Mouse (Mus musculus) neural tube, embryonic 14.5 days (tissue): ENCODE measurements at regions not wholly inside any gene's neighbourhood (a gene's known extent, or its start where the extent isn't known, plus 50 kb on each side); places are given as distances from the start of the nearest gene placed in this dataset.
"Not testable (repeated sequence)": the region's sequence is repeated elsewhere in the genome, so short reads cannot be mapped to it uniquely, and the experiment has no call there.

ENCODE experiments used
- ATAC-seq: fragments of 200-750 bp; cut with Nextera tagmentation; 2 replicates; pipeline ENCODE4 v1.8.0; 2017; ENCODE audit warnings: low read depth, mild to moderate bottlenecking, moderate TSS enrichment, moderate library complexity
- H3K27ac ChIP-seq: fragments of 300-500 bp; sonication (generic); 2 replicates; pipeline ENCODE4 v1.5.1; 2014; ENCODE audit warnings: low read depth, mild to moderate bottlenecking, control low read depth, low read length, moderate library complexity, mixed read lengths
- H3K27me3 ChIP-seq: fragments of 300-500 bp; sonication (generic); 2 replicates; pipeline ENCODE4 v1.6.1; 2014; ENCODE audit warnings: low read length; ENCODE audit not compliant: control insufficient read depth, insufficient read depth
- H3K36me3 ChIP-seq: fragments of 300-500 bp; sonication (generic); 2 replicates; pipeline ENCODE4 v1.6.1; 2014; ENCODE audit warnings: low read length, mixed read lengths; ENCODE audit not compliant: control insufficient read depth, insufficient read depth
- H3K4me1 ChIP-seq: fragments of 300-500 bp; sonication (generic); 2 replicates; pipeline ENCODE4 v1.6.1; 2014; ENCODE audit warnings: low read length; ENCODE audit not compliant: control insufficient read depth, insufficient read depth
- H3K4me2 ChIP-seq: fragments of 300-500 bp; sonication (generic); 2 replicates; pipeline ENCODE4 v1.6.1; 2014; ENCODE audit warnings: mild to moderate bottlenecking, low read depth, low read length, control low read depth
- H3K4me3 ChIP-seq: fragments of 300-500 bp; sonication (generic); 2 replicates; pipeline ENCODE4 v1.5.1; 2014; ENCODE audit warnings: low read depth, low read length, control low read depth, mixed read lengths
- H3K9ac ChIP-seq: fragments of 300-500 bp; sonication (generic); replicated peaks from 2 replicates; pipeline ENCODE4 v1.6.1; 2014; ENCODE audit warnings: low read depth, mild to moderate bottlenecking, control low read depth, low read length, mixed read lengths
- H3K9me3 ChIP-seq: fragments of 300-500 bp; sonication (generic); 2 replicates; pipeline ENCODE4 v1.6.1; 2016; ENCODE audit warnings: low read length; ENCODE audit not compliant: control insufficient read depth
- WGBS: fragments of 180-500 bp; shearing (Covaris S2); extraction: QIAGEN DNeasy Blood & Tissue Kit; methylation state at CpG from one replicate; pipeline ENCODE4 v1.1.7; 2014; 5-methylcytosine and 5-hydroxymethylcytosine counted together

DNA sequence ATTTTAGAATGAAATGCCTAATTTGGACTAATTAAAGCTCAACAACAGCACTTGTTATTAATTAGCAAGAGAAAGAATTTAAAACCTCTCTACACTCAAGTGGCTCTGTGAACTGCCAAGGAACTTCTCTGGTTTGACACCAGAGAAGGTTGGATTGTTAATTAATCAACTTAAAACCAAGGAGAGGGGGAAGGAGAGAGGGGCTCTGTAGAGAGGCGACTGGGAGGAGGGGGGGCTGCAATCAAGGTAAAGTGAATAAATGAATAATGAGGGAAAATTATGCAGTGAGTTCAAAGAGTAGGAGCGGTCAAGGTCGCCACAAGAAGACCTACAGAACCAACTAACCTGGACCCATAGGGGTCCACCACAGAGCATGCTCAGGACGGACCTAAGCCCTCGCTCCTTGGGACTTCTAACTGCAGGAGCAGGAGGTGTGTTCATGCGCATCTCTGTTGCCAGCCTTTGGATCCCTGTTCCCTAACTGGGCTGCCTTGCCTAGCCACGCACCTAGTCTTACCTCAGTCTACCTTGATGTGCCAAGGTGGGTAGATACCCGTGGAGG, 189.0 kb upstream of the Ghr start:
- Histone ChIP-seq H3K9me3 (no peaks in the 10 kb centered on the region), H3K4me3 (no peak overlapping the region), H3K4me1 (no peaks in the 10 kb centered on the region), H3K27me3 (no peaks in the 10 kb centered on the region), H3K36me3 (no peaks in the 10 kb centered on the region), H3K4me2 (no peak overlapping the region), H3K9ac (no peak overlapping the region), H3K27ac (no peak overlapping the region)
- WGBS = 84% methylated on average over 8 of the region's 8 CpGs
- no peak for ATAC-seq

DNA sequence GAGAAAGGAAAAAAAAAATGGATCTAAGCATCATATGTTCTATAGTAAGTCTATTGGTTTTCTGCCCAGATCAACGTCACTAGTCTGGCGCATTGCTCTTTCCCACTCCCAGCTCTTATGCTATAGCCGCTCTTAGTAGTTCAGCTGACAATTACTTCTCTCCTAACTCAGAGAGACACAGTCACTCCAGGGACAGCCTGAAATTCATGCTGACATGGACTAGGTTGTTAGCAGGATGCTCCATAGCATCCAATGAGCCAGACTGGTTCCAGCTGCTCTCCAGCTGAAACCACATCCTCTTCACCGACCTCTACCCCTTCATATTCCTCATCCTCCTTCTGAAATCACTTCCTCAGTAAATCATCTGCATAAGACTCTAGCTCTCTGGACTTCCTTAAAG, 187.0 kb upstream of the Ghr start:
- no peaks in the 10 kb centered on the region for H3K27me3 ChIP-seq
- H3K4me3 ChIP-seq = no peak overlapping the region
- H3K4me2 ChIP-seq = no peak overlapping the region
- no peak for ATAC-seq
- 90% methylated on average over 4 of the region's 4 CpGs for WGBS
- no peaks in the 10 kb centered on the region for H3K4me1 ChIP-seq
- no peak overlapping the region for H3K9ac ChIP-seq
- H3K36me3 ChIP-seq = no peaks in the 10 kb centered on the region
- no peak overlapping the region for H3K27ac ChIP-seq
- H3K9me3 ChIP-seq = no peaks in the 10 kb centered on the region

DNA sequence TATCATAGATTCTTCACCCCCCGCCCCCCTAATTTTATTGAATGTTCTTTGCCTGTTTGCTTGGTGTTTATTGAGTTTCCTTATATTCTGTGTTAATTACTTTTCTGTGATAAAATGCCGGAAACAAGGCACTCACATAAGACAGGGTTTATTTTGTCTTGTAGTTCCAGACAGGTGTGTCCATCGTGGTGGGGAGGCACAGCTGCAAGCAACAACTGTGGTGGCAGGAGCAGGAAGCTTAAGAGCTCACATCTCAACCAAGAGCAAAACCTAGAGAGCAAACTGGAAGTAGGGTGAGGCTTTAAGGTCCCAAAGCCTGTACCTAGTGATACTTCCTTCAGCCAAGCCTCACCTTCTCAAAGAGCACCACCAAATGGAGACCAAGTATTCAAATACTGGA, 181.4 kb upstream of the Ghr start:
- Histone ChIP-seq H3K9me3 (no peaks in the 10 kb centered on the region), H3K4me3 (no peak overlapping the region), H3K4me2 (no peak overlapping the region), H3K36me3 (no peaks in the 10 kb centered on the region), H3K27ac (no peak overlapping the region), H3K27me3 (no peaks in the 10 kb centered on the region), H3K4me1 (no peaks in the 10 kb centered on the region), H3K9ac (no peak overlapping the region)
- ATAC-seq = no peak
- 90% methylated on average over 3 of the region's 3 CpGs for WGBS

DNA sequence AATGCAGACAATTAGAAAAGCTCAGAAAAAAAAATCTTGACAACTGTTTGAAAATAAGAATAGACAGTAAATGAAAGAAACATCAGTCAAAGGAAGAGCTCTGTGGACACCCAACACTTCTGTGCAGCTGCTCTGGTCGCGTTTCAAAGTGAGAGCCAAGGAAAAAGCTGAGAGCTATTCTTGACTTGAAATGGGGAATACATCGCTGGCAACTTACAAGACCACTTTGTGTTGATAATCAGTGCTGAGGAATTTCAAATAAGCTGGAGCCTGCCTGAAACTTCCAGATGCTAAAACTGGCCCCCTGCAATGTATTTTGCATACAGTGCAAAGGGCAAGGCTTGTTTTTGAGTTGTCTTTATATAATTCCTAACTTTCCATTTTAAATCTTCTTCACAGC, 177.1 kb upstream of the Ghr start:
- Histone ChIP-seq H3K4me1 (no peaks in the 10 kb centered on the region), H3K4me3 (no peak overlapping the region), H3K36me3 (no peaks in the 10 kb centered on the region), H3K9me3 (no peaks in the 10 kb centered on the region), H3K27me3 (no peaks in the 10 kb centered on the region), H3K9ac (no peak overlapping the region), H3K27ac (no peak overlapping the region), H3K4me2 (no peak overlapping the region)
- no peak for ATAC-seq
- WGBS = 35% methylated on average over 3 of the region's 3 CpGs

DNA sequence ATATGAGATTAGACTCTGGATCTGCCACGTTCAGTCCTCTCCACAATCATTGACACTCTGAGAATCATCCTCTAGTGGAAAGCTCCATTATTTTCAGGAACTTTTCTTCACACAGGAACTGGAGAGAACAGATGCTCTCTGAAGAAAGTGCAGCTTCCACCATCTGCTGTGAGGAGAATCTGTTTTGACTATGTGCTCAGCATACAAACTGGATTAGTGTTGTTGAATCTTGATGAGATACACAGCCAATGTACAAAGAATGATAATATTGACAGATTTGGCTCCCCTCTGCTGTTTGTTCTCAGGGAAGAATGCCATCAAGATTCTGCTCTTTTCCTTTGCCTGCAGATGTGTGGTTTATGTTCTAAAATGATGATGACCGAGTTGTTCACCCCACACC, 172.3 kb upstream of the Ghr start:
- ATAC-seq = peak; percentile 11; the same call in 1 of the 2 replicates
- H3K27ac ChIP-seq = no peak overlapping the region
- H3K9ac ChIP-seq = no peak overlapping the region
- no peaks in the 10 kb centered on the region for H3K9me3 ChIP-seq
- H3K4me2 ChIP-seq = no peak overlapping the region
- H3K4me3 ChIP-seq = no peak overlapping the region
- H3K36me3 ChIP-seq = no peaks in the 10 kb centered on the region
- H3K27me3 ChIP-seq = no peaks in the 10 kb centered on the region
- H3K4me1 ChIP-seq = no peaks in the 10 kb centered on the region
- 79% methylated on average over 2 of the region's 2 CpGs for WGBS

DNA sequence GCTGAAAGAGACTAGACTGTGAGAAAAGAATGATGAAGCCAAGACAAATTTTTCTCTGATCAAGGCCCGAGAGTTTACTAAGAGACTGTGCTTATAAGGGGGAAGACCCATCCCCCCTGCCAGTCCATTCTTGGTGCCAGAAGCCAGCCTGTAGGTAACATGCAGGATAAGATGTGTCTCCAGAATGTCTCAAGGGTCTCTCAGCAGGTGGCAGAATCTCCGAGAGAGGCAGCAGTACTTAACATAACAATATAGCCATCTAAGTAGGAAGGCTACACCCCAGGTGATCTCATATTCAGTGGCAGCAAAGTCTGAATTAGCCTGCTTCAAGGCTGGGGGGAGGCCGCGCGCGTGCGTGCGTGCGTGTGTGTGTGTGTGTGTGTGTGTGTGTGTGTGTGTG, 164.8 kb upstream of the Ghr start:
- not testable (repeated sequence) for H3K4me1 ChIP-seq, H3K27me3 ChIP-seq, H3K4me3 ChIP-seq, H3K27ac ChIP-seq, H3K4me2 ChIP-seq, ATAC-seq, H3K9ac ChIP-seq, H3K36me3 ChIP-seq, H3K9me3 ChIP-seq
- WGBS = 62% methylated on average over 9 of the region's 9 CpGs

DNA sequence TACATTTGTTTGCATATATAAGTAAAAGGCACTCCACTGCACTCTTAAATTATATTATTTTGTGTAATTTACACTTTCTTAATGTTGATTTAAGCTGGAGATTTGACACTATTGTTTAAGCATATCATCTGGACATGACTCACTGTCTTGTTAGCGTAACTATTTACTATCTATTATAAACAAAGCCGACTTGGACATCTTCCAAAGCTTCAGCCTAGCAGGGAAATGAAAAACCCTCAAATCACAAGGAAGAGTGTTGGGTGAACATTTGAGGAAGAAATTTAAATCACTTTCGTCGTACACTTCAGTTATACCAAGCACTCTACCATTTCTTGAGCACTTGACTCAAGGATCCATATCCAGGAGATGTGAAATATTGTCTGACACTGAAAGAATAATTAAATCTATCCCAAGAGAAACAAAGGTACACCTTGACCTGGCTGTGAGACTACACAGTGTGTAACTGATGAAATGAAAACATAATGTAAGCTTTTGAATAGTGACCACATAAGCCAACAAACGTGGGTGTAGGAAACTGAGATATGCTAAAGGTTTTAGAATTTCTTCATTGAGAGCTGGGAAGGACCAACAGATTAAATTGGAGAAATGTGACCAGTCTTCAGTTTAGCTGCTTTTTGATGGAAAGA, 160.0 kb upstream of the Ghr start:
- 80% methylated on average over 5 of the region's 5 CpGs for WGBS
- ATAC-seq = no peak
- Histone ChIP-seq H3K27ac (no peak overlapping the region), H3K9me3 (no peaks in the 10 kb centered on the region), H3K4me1 (no peaks in the 10 kb centered on the region), H3K27me3 (no peaks in the 10 kb centered on the region), H3K4me3 (no peak overlapping the region), H3K36me3 (no peaks in the 10 kb centered on the region), H3K4me2 (no peak overlapping the region), H3K9ac (no peak overlapping the region)

DNA sequence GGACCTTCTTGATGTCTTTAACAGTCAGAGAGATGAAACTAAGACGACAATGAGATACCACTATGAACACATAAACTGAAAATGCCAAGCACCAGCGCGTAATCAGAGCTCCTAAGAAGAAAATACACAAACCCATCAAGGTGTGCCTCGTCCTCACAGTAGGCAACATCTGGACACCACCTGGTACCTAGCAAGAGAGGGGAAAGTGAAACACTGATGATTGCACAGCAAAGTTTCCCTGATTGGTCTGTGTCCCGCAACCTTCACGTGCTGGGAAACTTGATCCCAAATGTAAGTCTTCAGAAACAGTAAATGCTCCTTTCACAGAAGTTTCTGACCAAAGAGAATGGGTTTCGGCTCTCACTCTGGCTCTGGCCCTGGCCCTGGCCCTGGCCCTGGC, 158.9 kb upstream of the Ghr start:
- Histone ChIP-seq H3K27me3 (no peaks in the 10 kb centered on the region), H3K4me1 (no peaks in the 10 kb centered on the region), H3K9ac (no peak overlapping the region), H3K4me2 (no peak overlapping the region), H3K36me3 (no peaks in the 10 kb centered on the region), H3K27ac (no peak overlapping the region), H3K4me3 (no peak overlapping the region), H3K9me3 (no peaks in the 10 kb centered on the region)
- WGBS = 87% methylated on average over 7 of the region's 7 CpGs
- ATAC-seq = no peak

DNA sequence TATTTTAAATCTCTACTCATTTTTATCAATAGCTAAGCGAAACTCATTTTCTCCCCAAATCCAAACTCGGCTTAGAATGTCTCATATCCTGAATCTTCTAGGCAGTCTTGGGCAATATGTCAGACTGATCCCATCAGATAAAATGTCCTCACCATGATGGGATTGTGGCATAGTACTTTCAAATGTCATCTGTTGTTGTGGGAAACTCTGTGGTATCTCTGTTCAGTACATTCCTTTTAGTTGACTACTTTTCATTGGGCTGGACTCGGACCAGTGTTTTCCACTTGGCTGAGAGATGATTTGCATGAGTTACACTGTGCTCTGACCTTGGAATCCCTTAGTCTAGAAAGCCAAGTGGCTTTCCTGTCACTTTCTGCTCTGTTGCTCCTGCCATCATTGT, 141.9 kb upstream of the Ghr start:
- H3K27me3 ChIP-seq = no peaks in the 10 kb centered on the region
- H3K9ac ChIP-seq = no peak overlapping the region
- ATAC-seq = no peak
- H3K4me2 ChIP-seq = no peak overlapping the region
- H3K4me1 ChIP-seq = no peaks in the 10 kb centered on the region
- H3K36me3 ChIP-seq = no peaks in the 10 kb centered on the region
- no peak overlapping the region for H3K4me3 ChIP-seq
- no peak overlapping the region for H3K27ac ChIP-seq
- 89% methylated on average over 3 of the region's 3 CpGs for WGBS
- no peaks in the 10 kb centered on the region for H3K9me3 ChIP-seq
